Mouse (Mus musculus): ENCODE measurements around the gene 2210408I21Rik.

DNA sequence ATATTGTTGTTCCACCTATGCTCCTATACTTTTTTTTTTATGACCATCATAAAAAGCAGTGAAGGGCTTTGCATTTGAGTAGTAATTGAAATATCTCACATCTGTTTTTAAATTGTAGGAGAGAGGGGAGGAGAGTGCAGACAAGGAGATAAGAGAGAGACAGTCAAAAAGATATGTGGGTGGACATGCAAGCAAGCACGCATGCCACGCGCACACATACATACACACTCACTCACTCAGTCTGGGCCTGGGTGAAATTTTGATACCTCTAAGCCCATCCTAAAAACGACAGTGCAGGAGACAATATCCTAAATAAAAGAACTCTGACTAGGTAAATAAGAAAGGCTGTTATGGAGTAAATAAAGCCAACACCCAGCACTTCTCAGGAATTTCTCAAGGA, 16.6 kb upstream of the 2210408I21Rik start:
- TF ChIP-seq CTCF (IDR thresholded peaks at IDR 0.05; ENCODE audit: insufficient read depth, low read depth, low read length) (no peak), POLR2A (IDR thresholded peaks at IDR 0.05; ENCODE audit: insufficient read depth, low read depth, low read length) (no peak)
